9 mouse cellular contexts compared by ENCODE assay signal in the genomic region with DNA sequence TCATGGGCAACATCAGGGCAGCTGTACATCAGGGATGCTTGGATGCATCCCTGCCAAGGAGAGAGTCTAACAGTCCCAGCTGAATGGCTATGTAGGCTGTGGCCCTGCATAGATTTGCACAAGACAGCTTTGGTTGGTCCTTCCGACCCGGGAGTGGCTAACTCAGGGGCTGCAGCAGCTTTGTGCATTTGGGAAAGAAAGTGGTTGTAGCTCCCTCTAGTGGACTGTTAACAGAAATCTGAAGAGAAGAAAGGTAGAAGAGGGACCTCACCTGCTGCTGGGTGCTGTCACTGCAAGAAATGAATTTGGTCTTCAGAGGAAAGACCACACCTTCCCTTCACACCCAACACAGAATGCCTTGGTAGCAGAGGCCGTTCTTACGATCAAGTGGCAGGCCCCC. TPM values are rescaled to one million over a fixed set of nuclear protein-coding genes. Genes with fewer than 3 reads are reported as not detected.
DNase-seq lines count a peak whose midpoint lies in the region; ATAC-seq and TF ChIP-seq lines count a peak whose summit lies in the region.
"Had no signal": no experiment of that assay in that cellular context is flagged by ENCODE, and none has a peak within 500 bp of the region (broad histone marks: within the 10 kb centered on the region; RNA-seq: fewer than 3 reads in every experiment).

No protein-coding gene starts in this region.

- no peak overlapping the region for H3K4me3 ChIP-seq in liver, adult 2 months (ENCODE audit: insufficient read depth, low read depth, low read length)
- no peak overlapping the region for H3K4me3 ChIP-seq in liver, embryonic 11.5 days (ENCODE audit: low read depth, low read length)

- no peaks in the 10 kb centered on the region for H3K36me3 ChIP-seq in liver, adult 2 months (ENCODE audit: control insufficient read depth, insufficient read depth, low read length)
- H3K36me3 ChIP-seq in liver, embryonic 11.5 days (ENCODE audit: control insufficient read depth, insufficient read depth, low read length): no peaks in the 10 kb centered on the region

- TF ChIP-seq CTCF in liver, adult 2 months (IDR thresholded peaks at IDR 0.05; ENCODE audit: low read depth, low read length): 0 out of 2 replicates have a peak, but pooled peaks have one; percentile 6

- no peak overlapping the region for H3K27ac ChIP-seq in liver, adult 2 months (replicated peaks; ENCODE audit: insufficient read depth, low read depth, low read length)
- H3K27ac ChIP-seq in liver, embryonic 11.5 days (ENCODE audit: low read depth, low read length): no peak overlapping the region
- H3K27ac ChIP-seq: macrophage had no signal

- H3K79me2 ChIP-seq in liver, adult 2 months (ENCODE audit: control insufficient read depth, insufficient read depth, low read length): no peaks in the 10 kb centered on the region

- no peaks in the 10 kb centered on the region for H3K27me3 ChIP-seq in liver, adult 2 months (ENCODE audit: control insufficient read depth, insufficient read depth, low read length)
- peaks cover 2% of the 10 kb centered on the region; the same call in 1 of the 2 replicates for H3K27me3 ChIP-seq in liver, embryonic 11.5 days (replicated peaks; ENCODE audit: control insufficient read depth, insufficient read depth, low read length)

- H3K4me1 ChIP-seq in liver, adult 2 months (ENCODE audit: control insufficient read depth, insufficient read depth, low read length): peaks cover 2% of the 10 kb centered on the region; the same call in 1 of the 2 replicates
- no peaks in the 10 kb centered on the region for H3K4me1 ChIP-seq in liver, embryonic 11.5 days (replicated peaks; ENCODE audit: control insufficient read depth, insufficient read depth, low read length)

- peak; percentile 10 for DNase-seq in liver, adult 2 months (ENCODE audit: extremely low read depth, low read depth, low spot score)
- DNase-seq in liver, embryonic 11.5 days (ENCODE audit: low spot score): no peak
- DNase-seq in R1 (ENCODE audit: low read depth, low spot score): peak; percentile 75
- DNase-seq in cerebellum, adult 9-11 months: peak; percentile 47
- DNase-seq in ovary, postnatal 36 days (ENCODE audit: low spot score): no peak
- no peak for DNase-seq in testis, postnatal 14 days (ENCODE audit: low spot score)
- no peak for DNase-seq in adrenal gland, adult 18-20 months (ENCODE audit: low spot score in 2 of 2)

- TF ChIP-seq POLR2A in liver, adult 2 months (IDR thresholded peaks at IDR 0.05; ENCODE audit: extremely low read depth, insufficient read depth, low read length): no peak

- 16% methylated on average over 4 of the region's 4 CpGs for WGBS in liver, adult 2 months
- 29% methylated on average over 4 of the region's 4 CpGs for WGBS in liver, embryonic 11.5 days

- H3K9ac ChIP-seq in liver, adult 2 months (ENCODE audit: low read depth, low read length): no peak overlapping the region
- no peak overlapping the region for H3K9ac ChIP-seq in liver, embryonic 11.5 days (ENCODE audit: low read depth, low read length)

- H3K9me3 ChIP-seq in liver, embryonic 11.5 days (ENCODE audit: control insufficient read depth, low read length): no peaks in the 10 kb centered on the region

- ATAC-seq in liver, embryonic 11.5 days (replicated peaks; ENCODE audit: low FRiP score): no peak
- peak; percentile 38 for ATAC-seq in megakaryocyte progenitor cell, adult 5-6 weeks (replicated peaks; ENCODE audit: poor library complexity)

- H3K4me2 ChIP-seq in liver, embryonic 11.5 days: no peak overlapping the region

RNA-seq across cellular contexts. Expression of a gene that starts 36.0 kb away (rescaled TPM):
- total RNA-seq in liver, adult 2 months (2014; rRNA removed): under 0.01 TPM in 1 of 2 replicates, not detected in the other
- polyA plus RNA-seq in liver, adult 2 months (2012; rRNA removed): 0.02 TPM in 1 of 2 replicates, not detected in the other
- polyA plus RNA-seq in liver, embryonic 11.5 days (2014; fragmentation: Nextera tagmentation; extraction: Ambion mirVana): 1.2 and 1.4 TPM in 2 replicates
- not detected in 2 replicates for total RNA-seq in megakaryocyte progenitor cell, adult 5-6 weeks (2015)
- total RNA-seq in megakaryocyte progenitor cell, adult 5-6 weeks (2017): not detected in 2 replicates
- total RNA-seq in adrenal gland, adult 18-20 months (2021): 1 to 10 TPM in 1 of 2 experiments, under 1 TPM in 1; 0.46 to 1.3 TPM
- polyA plus RNA-seq: macrophage had no signal

RNA-seq across cellular contexts. Expression of a gene that starts 58.2 kb away (rescaled TPM):
- 0.07 and 0.09 TPM in 2 replicates for total RNA-seq in liver, adult 2 months (2014; rRNA removed)
- not detected in 2 replicates for polyA plus RNA-seq in liver, adult 2 months (2012; rRNA removed)
- 0.15 and 0.40 TPM in 2 replicates for polyA plus RNA-seq in liver, embryonic 11.5 days (2014; fragmentation: Nextera tagmentation; extraction: Ambion mirVana)
- total RNA-seq in megakaryocyte progenitor cell, adult 5-6 weeks (2015): not detected in 2 replicates
- not detected in 2 replicates for total RNA-seq in megakaryocyte progenitor cell, adult 5-6 weeks (2017)
- 1 to 10 TPM in 1 of 2 experiments, under 1 TPM in 1; 0.83 to 2.2 TPM for total RNA-seq in adrenal gland, adult 18-20 months (2021)
- polyA plus RNA-seq: macrophage had no signal

Comparison
In these comparisons a context has a peak if more than half of its experiments do, and no peak if none do; other contexts are left out.
1. DNase-seq: peak in liver, adult 2 months (single experiment), R1 (single experiment) and cerebellum, adult 9-11 months (single experiment); none in liver, embryonic 11.5 days (single experiment), ovary, postnatal 36 days (single experiment), testis, postnatal 14 days (single experiment) and adrenal gland, adult 18-20 months (0 of 2).